In the genomic region with DNA sequence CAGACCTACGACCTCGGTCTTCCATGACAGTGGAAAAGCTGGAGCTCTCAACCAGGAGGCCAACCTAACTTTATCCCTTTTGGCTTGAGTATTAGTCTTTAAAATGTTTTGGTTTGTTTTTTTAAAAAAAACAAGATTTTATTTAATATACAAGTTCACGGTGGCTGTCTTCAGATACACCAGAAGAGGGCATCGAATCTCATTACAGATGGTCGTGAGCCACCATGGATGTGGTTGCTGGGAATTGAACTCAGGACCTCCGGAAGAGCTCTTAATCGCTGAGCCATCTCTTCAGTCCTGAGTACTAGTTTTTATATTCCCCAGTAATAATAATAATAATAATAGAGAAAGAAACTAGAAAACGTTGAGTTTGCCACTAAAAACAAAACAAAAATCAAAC, we compare ENCODE assay signal across 1 mouse cellular context.
TF ChIP-seq lines count a peak whose summit lies in the region.

No protein-coding gene starts in this region.

TF ChIP-seq in CH12.LX, 34 proteins besides CTCF, POLR2A, EP300 and RAD21 (continued from another document):
- TF ChIP-seq USF1 (IDR thresholded peaks at IDR 0.05; ENCODE audit: low read depth, low read length) (no peak), MXI1 (IDR thresholded peaks at IDR 0.05; ENCODE audit: low read depth, low read length) (no peak), MAX (IDR thresholded peaks at IDR 0.05; ENCODE audit: low read length) (no peak), CHD1 (IDR thresholded peaks at IDR 0.05; ENCODE audit: low read depth, low read length) (no peak), HCFC1 (IDR thresholded peaks at IDR 0.05; ENCODE audit: low read depth, low read length) (no peak), MEF2A (IDR thresholded peaks at IDR 0.05; ENCODE audit: borderline replicate concordance, low read depth, low read length) (no peak), ZMIZ1 (IDR thresholded peaks at IDR 0.05; ENCODE audit: low read depth, low read length) (no peak), ELF1 (IDR thresholded peaks at IDR 0.05; ENCODE audit: low read depth, low read length) (no peak), PAX5 (IDR thresholded peaks at IDR 0.05; ENCODE audit: low read length) (no peak), NELFE (IDR thresholded peaks at IDR 0.05; ENCODE audit: low read depth, low read length) (no peak), KAT2A (IDR thresholded peaks at IDR 0.05; ENCODE audit: insufficient replicate concordance, low read length) (no peak), USF2 (conservative IDR thresholded peaks at IDR 0.05; ENCODE audit: low read depth, low read length) (no peak), ZKSCAN1 (IDR thresholded peaks at IDR 0.05; ENCODE audit: borderline replicate concordance, low read depth, low read length) (no peak), IRF4 (IDR thresholded peaks at IDR 0.05; ENCODE audit: low read depth, low read length) (no peak), TBP (conservative IDR thresholded peaks at IDR 0.05; ENCODE audit: low read depth, low read length) (no peak)
